Comparison of ENCODE assay signal across 15 mouse cellular contexts in the genomic region with DNA sequence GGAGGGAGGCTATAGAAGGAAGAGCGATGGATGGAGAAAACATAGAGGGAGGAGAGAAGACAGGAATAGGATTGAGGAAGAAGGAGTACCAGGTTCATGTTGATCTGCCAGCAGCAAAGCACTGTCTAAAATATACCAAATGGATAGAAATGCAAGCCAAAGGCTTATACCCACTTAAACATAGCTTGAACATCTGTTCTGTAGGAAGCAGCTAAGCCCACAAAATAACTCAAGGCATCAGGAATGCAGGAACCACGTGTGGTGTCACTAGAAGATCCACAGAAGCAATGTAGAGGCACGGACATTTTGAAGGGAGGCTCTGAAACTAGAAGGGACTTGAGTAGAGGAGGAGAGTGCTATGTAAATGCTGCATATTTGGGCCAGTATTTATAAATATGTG.
DNase-seq lines count a peak whose midpoint lies in the region; ATAC-seq lines count a peak whose summit lies in the region.
"Had no signal": no experiment of that assay in that cellular context is flagged by ENCODE, and none has a peak within 500 bp of the region (broad histone marks: within the 10 kb centered on the region; RNA-seq: fewer than 3 reads in every experiment).

No protein-coding gene starts in this region.

- peak; percentile 99 for ATAC-seq in frontal cortex, adult (ENCODE audit: low TSS enrichment)
- ATAC-seq: forebrain, embryonic 15.5 days had no signal

- intact Hi-C loops in left cerebral cortex, postnatal 25 days (cut with DNase I), result loop anchor here (5.0 kb wide), 1 partner anchor 305 kb away; no protein-coding TSS in a partner anchor
- intact Hi-C loops in gastrocnemius, postnatal 36 days (cut with DNase I), result no loop called here

- no peak for DNase-seq in frontal cortex, postnatal 14 days (ENCODE audit: low spot score in 2 of 2)
- peak; percentile 33 for DNase-seq in right cerebral cortex, adult 18-20 months
- no peak for DNase-seq in right cerebral cortex, postnatal 14 days
- DNase-seq in left cerebral cortex, postnatal 25 days (ENCODE audit: low spot score in 2 of 2), result peak; percentile 3 to 86
- DNase-seq in gastrocnemius, postnatal 36 days, result no peak
- no peak for DNase-seq in kidney, postnatal 4 days
- DNase-seq: adrenal gland, postnatal 10 days; cerebellum, adult 2 months; cerebellum, postnatal 10 days; gastrocnemius, adult 2 months; gastrocnemius, postnatal 25 days; heart, adult 11 months; heart, postnatal 36 days had no signal

Comparison
In these comparisons a context has a peak if more than half of its experiments do, and no peak if none do; other contexts are left out.
1. DNase-seq: peak in right cerebral cortex, adult 18-20 months (single experiment) and left cerebral cortex, postnatal 25 days (2 of 2); none in frontal cortex, postnatal 14 days (0 of 2), right cerebral cortex, postnatal 14 days (single experiment), gastrocnemius, postnatal 36 days (0 of 2) and kidney, postnatal 4 days (0 of 2).